Mouse (Mus musculus): ENCODE measurements around the gene Samhd1. TPM values are rescaled to one million over a fixed set of nuclear protein-coding genes. Genes with fewer than 3 reads are reported as not detected.

Gene Samhd1
- total and polyA plus RNA-seq, 2 experiments: 12.0 to 26.9 TPM

GRCm38 (mm10) chr2:157135529-157136120, 560 bp upstream of the Samhd1 start:
- Histone ChIP-seq H3K79me2 (ENCODE audit: control insufficient read depth, insufficient read depth, low read length) (peaks cover 6% of the 10 kb centered on the region; the same call in 1 of the 2 replicates), H3K9ac (ENCODE audit: low read depth, low read length) (peak overlapping the region; percentile 22; the same call in 1 of the 2 replicates), H3K4me1 (ENCODE audit: control insufficient read depth, insufficient read depth, low read length) (peaks cover 5% of the 10 kb centered on the region), H3K27me3 (ENCODE audit: control insufficient read depth, insufficient read depth, low read length) (no peaks in the 10 kb centered on the region), H3K36me3 (ENCODE audit: control insufficient read depth, insufficient read depth, low read length) (no peaks in the 10 kb centered on the region), H3K27ac (replicated peaks; ENCODE audit: insufficient read depth, low read depth, low read length) (0 out of 2 replicates have a peak overlapping the region, but pooled peaks have one; percentile 25), H3K4me3 (ENCODE audit: insufficient read depth, low read depth, low read length) (no peak overlapping the region)
- DNase-seq (ENCODE audit: extremely low read depth, low read depth, low spot score): no peak
- 81% methylated on average over 10 of the region's 10 CpGs for WGBS
- no peak for TF ChIP-seq POLR2A (IDR thresholded peaks at IDR 0.05; ENCODE audit: extremely low read depth, insufficient read depth, low read length)

- Histone ChIP-seq H3K4me3 (ENCODE audit: insufficient read depth, low read depth, low read length) (peak overlapping the region; percentile 70), H3K79me2 (ENCODE audit: control insufficient read depth, insufficient read depth, low read length) (peaks cover 6% of the 10 kb centered on the region; the same call in 1 of the 2 replicates), H3K9ac (ENCODE audit: low read depth, low read length) (peak overlapping the region; percentile 66), H3K36me3 (ENCODE audit: control insufficient read depth, insufficient read depth, low read length) (no peaks in the 10 kb centered on the region), H3K27ac (replicated peaks; ENCODE audit: insufficient read depth, low read depth, low read length) (0 out of 2 replicates have a peak overlapping the region, but pooled peaks have one; percentile 2), H3K4me1 (ENCODE audit: control insufficient read depth, insufficient read depth, low read length) (peaks cover 5% of the 10 kb centered on the region), H3K27me3 (ENCODE audit: control insufficient read depth, insufficient read depth, low read length) (no peaks in the 10 kb centered on the region)
- DNase-seq (ENCODE audit: extremely low read depth, low read depth, low spot score): no peak
- 2% methylated on average over 25 of the region's 25 CpGs for WGBS
- no peak for TF ChIP-seq POLR2A (IDR thresholded peaks at IDR 0.05; ENCODE audit: extremely low read depth, insufficient read depth, low read length)
- no peak for TF ChIP-seq CTCF (IDR thresholded peaks at IDR 0.05; ENCODE audit: low read depth, low read length)
Measured at GRCm38 (mm10) chr2:157134479-157134931, 560 bp downstream of the Samhd1 start.

- WGBS: 41% methylated on average over 11 of the region's 11 CpGs
- no peaks in the 10 kb centered on the region for H3K36me3 ChIP-seq (ENCODE audit: control insufficient read depth, insufficient read depth, low read length)
- H3K27ac ChIP-seq (replicated peaks; ENCODE audit: insufficient read depth, low read depth, low read length): 0 out of 2 replicates have a peak overlapping the region, but pooled peaks have one; percentile 43
- peaks cover 5% of the 10 kb centered on the region for H3K4me1 ChIP-seq (ENCODE audit: control insufficient read depth, insufficient read depth, low read length)
- peaks cover 6% of the 10 kb centered on the region; the same call in 1 of the 2 replicates for H3K79me2 ChIP-seq (ENCODE audit: control insufficient read depth, insufficient read depth, low read length)
- H3K27me3 ChIP-seq (ENCODE audit: control insufficient read depth, insufficient read depth, low read length): no peaks in the 10 kb centered on the region
- H3K4me3 ChIP-seq (ENCODE audit: insufficient read depth, low read depth, low read length): peak overlapping the region; percentile 70
- peak overlapping the region; percentile 66; the same call in 1 of the 2 replicates for H3K9ac ChIP-seq (ENCODE audit: low read depth, low read length)
- DNase-seq (ENCODE audit: extremely low read depth, low read depth, low spot score): no peak
- TF ChIP-seq CTCF (IDR thresholded peaks at IDR 0.05; ENCODE audit: low read depth, low read length) (no peak), POLR2A (IDR thresholded peaks at IDR 0.05; ENCODE audit: extremely low read depth, insufficient read depth, low read length) (no peak)
Measured at GRCm38 (mm10) chr2:157133769-157134478, 1.1 kb downstream of the Samhd1 start.

- no peak overlapping the region for H3K4me3 ChIP-seq (ENCODE audit: insufficient read depth, low read depth, low read length)
- peak overlapping the region; percentile 31 for H3K27ac ChIP-seq (replicated peaks; ENCODE audit: insufficient read depth, low read depth, low read length)
- H3K36me3 ChIP-seq (ENCODE audit: control insufficient read depth, insufficient read depth, low read length): no peaks in the 10 kb centered on the region
- H3K27me3 ChIP-seq (ENCODE audit: control insufficient read depth, insufficient read depth, low read length): no peaks in the 10 kb centered on the region
- TF ChIP-seq POLR2A (IDR thresholded peaks at IDR 0.05; ENCODE audit: extremely low read depth, insufficient read depth, low read length) (no peak), CTCF (IDR thresholded peaks at IDR 0.05; ENCODE audit: low read depth, low read length) (no peak)
- 78% methylated on average over 3 of the region's 3 CpGs for WGBS
- peaks cover 5% of the 10 kb centered on the region for H3K4me1 ChIP-seq (ENCODE audit: control insufficient read depth, insufficient read depth, low read length)
- no peak for DNase-seq (ENCODE audit: extremely low read depth, low read depth, low spot score)
- no peak overlapping the region for H3K9ac ChIP-seq (ENCODE audit: low read depth, low read length)
- H3K79me2 ChIP-seq (ENCODE audit: control insufficient read depth, insufficient read depth, low read length): peaks cover 6% of the 10 kb centered on the region; the same call in 1 of the 2 replicates
Measured at GRCm38 (mm10) chr2:157132686-157133540, 2.2 kb downstream of the Samhd1 start.

GRCm38 (mm10) chr2:157132086-157132485, 3.0 kb downstream of the Samhd1 start:
- Histone ChIP-seq H3K4me1 (ENCODE audit: control insufficient read depth, insufficient read depth, low read length) (peaks cover 5% of the 10 kb centered on the region), H3K79me2 (ENCODE audit: control insufficient read depth, insufficient read depth, low read length) (peaks cover 6% of the 10 kb centered on the region; the same call in 1 of the 2 replicates), H3K4me3 (ENCODE audit: insufficient read depth, low read depth, low read length) (no peak overlapping the region), H3K9ac (ENCODE audit: low read depth, low read length) (no peak overlapping the region; the same call in 1 of the 2 replicates), H3K27me3 (ENCODE audit: control insufficient read depth, insufficient read depth, low read length) (no peaks in the 10 kb centered on the region), H3K36me3 (ENCODE audit: control insufficient read depth, insufficient read depth, low read length) (peaks cover 2% of the 10 kb centered on the region; the same call in 1 of the 2 replicates), H3K27ac (replicated peaks; ENCODE audit: insufficient read depth, low read depth, low read length) (no peak overlapping the region)
- no peak for TF ChIP-seq CTCF (IDR thresholded peaks at IDR 0.05; ENCODE audit: low read depth, low read length)
- TF ChIP-seq POLR2A (IDR thresholded peaks at IDR 0.05; ENCODE audit: extremely low read depth, insufficient read depth, low read length): no peak
- 87% methylated on average over 1 of the region's 1 CpGs for WGBS
- no peak for DNase-seq (ENCODE audit: extremely low read depth, low read depth, low spot score)
